Comparison of ENCODE assay signal across 13 mouse cellular contexts in the genomic region with DNA sequence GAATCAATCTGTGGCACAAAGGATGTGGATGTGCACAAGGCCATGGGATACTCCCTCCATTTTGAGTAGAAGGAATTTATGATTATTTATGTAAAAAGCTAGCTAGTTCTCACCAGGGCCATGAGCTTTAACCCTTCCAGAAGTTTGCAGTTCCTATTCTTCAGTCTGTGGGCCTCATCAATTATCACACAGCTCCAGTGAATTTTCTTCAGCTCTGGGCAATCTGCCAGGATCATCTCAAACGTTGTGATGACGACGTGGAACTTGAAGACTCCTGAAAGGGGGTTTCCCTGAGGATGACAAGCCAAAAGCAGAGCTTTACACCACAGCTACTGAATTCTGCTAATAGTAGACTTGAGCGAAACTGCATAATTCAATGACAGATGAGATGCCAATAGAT.
DNase-seq lines count a peak whose midpoint lies in the region; ATAC-seq and TF ChIP-seq lines count a peak whose summit lies in the region.
"Had no signal": no experiment of that assay in that cellular context is flagged by ENCODE, and none has a peak within 500 bp of the region (broad histone marks: within the 10 kb centered on the region; RNA-seq: fewer than 3 reads in every experiment).

No protein-coding gene starts in this region.

- H3K36me3 ChIP-seq in kidney, postnatal 0 days (ENCODE audit: insufficient read depth, low read length), result peaks cover 46% of the 10 kb centered on the region
- H3K36me3 ChIP-seq in midbrain, postnatal 0 days (ENCODE audit: insufficient read depth, low read length), result peaks cover 61% of the 10 kb centered on the region
- H3K36me3 ChIP-seq in midbrain, embryonic 16.5 days (ENCODE audit: control insufficient read depth, insufficient read depth, low read length), result peaks cover 37% of the 10 kb centered on the region

- peak; percentile 9 for DNase-seq in embryo, embryonic 11.5 days (ENCODE audit: low read depth, low spot score)
- DNase-seq in embryo, embryonic 10 days (ENCODE audit: low spot score), result no peak
- peak; percentile 59 for DNase-seq in kidney, postnatal 0 days (ENCODE audit: low spot score)
- DNase-seq in kidney, adult 18-20 months, result no peak
- DNase-seq in midbrain, postnatal 0 days (ENCODE audit: low spot score), result peak; percentile 44
- DNase-seq in spleen, postnatal 36 days (ENCODE audit: low spot score in 2 of 2), result no peak
- DNase-seq: B cell, adult 2 months; cerebellum, adult 11-12 months; heart, adult 2 months had no signal

- 52% methylated on average over 4 of the region's 4 CpGs for WGBS in kidney, postnatal 0 days
- WGBS in midbrain, postnatal 0 days, result 54% methylated on average over 4 of the region's 4 CpGs
- WGBS in midbrain, embryonic 16.5 days, result 61% methylated on average over 4 of the region's 4 CpGs

- TF ChIP-seq CTCF in kidney, postnatal 0 days (IDR thresholded peaks at IDR 0.05; ENCODE audit: low read depth), result no peak
- TF ChIP-seq CTCF in midbrain, postnatal 0 days (IDR thresholded peaks at IDR 0.05), result no peak

- no peak overlapping the region for H3K4me2 ChIP-seq in kidney, postnatal 0 days (ENCODE audit: low read length)
- no peak overlapping the region for H3K4me2 ChIP-seq in midbrain, postnatal 0 days (ENCODE audit: low read depth, low read length, poor library complexity, severe bottlenecking)
- H3K4me2 ChIP-seq in midbrain, embryonic 16.5 days (ENCODE audit: low read length), result no peak overlapping the region
- H3K4me2 ChIP-seq: hindbrain, embryonic 15.5 days had no signal

- H3K4me3 ChIP-seq in kidney, postnatal 0 days (replicated peaks; ENCODE audit: low read depth, low read length), result no peak overlapping the region
- H3K4me3 ChIP-seq in midbrain, postnatal 0 days (ENCODE audit: low read depth, low read length), result no peak overlapping the region
- no peak overlapping the region for H3K4me3 ChIP-seq in midbrain, embryonic 16.5 days (ENCODE audit: low read depth, low read length)
- H3K4me3 ChIP-seq: heart, adult 2 months; hindbrain, embryonic 15.5 days had no signal

- no peak for ATAC-seq in kidney, postnatal 0 days (replicated peaks; ENCODE audit: low FRiP score, low read depth)
- ATAC-seq in midbrain, postnatal 0 days (ENCODE audit: low FRiP score), result no peak
- ATAC-seq in midbrain, embryonic 16.5 days, result no peak
- ATAC-seq in megakaryocyte-erythroid progenitor cell, adult 5-6 weeks (replicated peaks; ENCODE audit: low FRiP score, low TSS enrichment, poor library complexity, severe bottlenecking), result peak; percentile 52; the same call in 1 of the 2 replicates

- no peaks in the 10 kb centered on the region for H3K27me3 ChIP-seq in kidney, postnatal 0 days (ENCODE audit: insufficient read depth, low read length)
- no peaks in the 10 kb centered on the region for H3K27me3 ChIP-seq in midbrain, postnatal 0 days (ENCODE audit: insufficient read depth, low read length)
- H3K27me3 ChIP-seq in midbrain, embryonic 16.5 days (ENCODE audit: control insufficient read depth, insufficient read depth, low read depth, low read length), result no peaks in the 10 kb centered on the region
- H3K27me3 ChIP-seq: hindbrain, embryonic 15.5 days had no signal

- H3K9ac ChIP-seq in kidney, postnatal 0 days (ENCODE audit: low read depth, low read length), result no peak overlapping the region
- H3K9ac ChIP-seq in midbrain, postnatal 0 days (replicated peaks; ENCODE audit: low read length, poor library complexity, severe bottlenecking), result no peak overlapping the region
- no peak overlapping the region for H3K9ac ChIP-seq in midbrain, embryonic 16.5 days (ENCODE audit: low read depth, low read length)
- H3K9ac ChIP-seq: hindbrain, embryonic 15.5 days had no signal

- no peaks in the 10 kb centered on the region for H3K9me3 ChIP-seq in kidney, postnatal 0 days (replicated peaks; ENCODE audit: low read length)
- no peaks in the 10 kb centered on the region for H3K9me3 ChIP-seq in midbrain, postnatal 0 days (ENCODE audit: low read length)
- H3K9me3 ChIP-seq in midbrain, embryonic 16.5 days (replicated peaks; ENCODE audit: control insufficient read depth, low read length, poor library complexity, severe bottlenecking), result no peaks in the 10 kb centered on the region
- H3K9me3 ChIP-seq: hindbrain, embryonic 15.5 days had no signal

- no peaks in the 10 kb centered on the region for H3K4me1 ChIP-seq in kidney, postnatal 0 days (replicated peaks; ENCODE audit: insufficient read depth, low read length)
- no peaks in the 10 kb centered on the region for H3K4me1 ChIP-seq in midbrain, postnatal 0 days (ENCODE audit: insufficient read depth, low read length)
- no peaks in the 10 kb centered on the region for H3K4me1 ChIP-seq in midbrain, embryonic 16.5 days (ENCODE audit: control insufficient read depth, insufficient read depth, low read length)
- H3K4me1 ChIP-seq: hindbrain, embryonic 15.5 days had no signal

- no peak overlapping the region for H3K27ac ChIP-seq in kidney, postnatal 0 days
- no peak overlapping the region for H3K27ac ChIP-seq in midbrain, postnatal 0 days (ENCODE audit: low read depth, low read length)
- no peak overlapping the region for H3K27ac ChIP-seq in midbrain, embryonic 16.5 days (ENCODE audit: low read length)
- H3K27ac ChIP-seq: heart, adult 2 months; hindbrain, embryonic 15.5 days; macrophage had no signal

Comparison
In these comparisons a context has a peak if more than half of its experiments do, and no peak if none do; other contexts are left out.
1. DNase-seq: peak in embryo, embryonic 11.5 days (single experiment), kidney, postnatal 0 days (single experiment) and midbrain, postnatal 0 days (single experiment); none in embryo, embryonic 10 days (single experiment), kidney, adult 18-20 months (single experiment) and spleen, postnatal 36 days (0 of 2).